Mouse (Mus musculus) stomach, embryonic 16.5 days (tissue): Measurements from ENCODE around the gene Rassf3. TPM values are rescaled to one million over a fixed set of nuclear protein-coding genes. Genes with fewer than 3 reads are reported as not detected.

ENCODE experiments used
- ATAC-seq: fragments of 200-750 bp; cut with Nextera tagmentation; 2 replicates; pipeline ENCODE4 v1.8.0; 2017; ENCODE audit warnings: moderate number of reproducible peaks, moderate TSS enrichment; ENCODE audit not compliant: insufficient read depth, low FRiP score
- H3K27ac ChIP-seq: fragments of 300-500 bp; sonication (generic); 2 replicates; pipeline ENCODE4 v1.5.1; 2014; ENCODE audit warnings: low read length
- H3K27me3 ChIP-seq: fragments of 300-500 bp; sonication (generic); 2 replicates; pipeline ENCODE4 v1.6.1; 2014; ENCODE audit warnings: low read length, control low read depth, mixed read lengths; ENCODE audit not compliant: control insufficient read depth, insufficient read depth
- H3K36me3 ChIP-seq: fragments of 300-500 bp; sonication (generic); 2 replicates; pipeline ENCODE4 v1.6.1; 2014; ENCODE audit warnings: low read length; ENCODE audit not compliant: control insufficient read depth, insufficient read depth
- H3K4me1 ChIP-seq: fragments of 300-500 bp; sonication (generic); 2 replicates; pipeline ENCODE4 v1.6.1; 2014; ENCODE audit warnings: low read length, control low read depth, mixed read lengths; ENCODE audit not compliant: control insufficient read depth, insufficient read depth
- H3K4me2 ChIP-seq: fragments of 300-500 bp; sonication (generic); 2 replicates; pipeline ENCODE4 v1.6.1; 2014; ENCODE audit warnings: low read depth, low read length, mixed read lengths
- H3K4me3 ChIP-seq: fragments of 300-500 bp; sonication (generic); replicated peaks from 2 replicates; pipeline ENCODE4 v1.5.1; 2014; ENCODE audit warnings: mild to moderate bottlenecking, low read length
- H3K9ac ChIP-seq: fragments of 300-500 bp; sonication (generic); 2 replicates; pipeline ENCODE4 v1.6.1; 2014; ENCODE audit warnings: low read length
- H3K9me3 ChIP-seq: fragments of 300-500 bp; sonication (generic); replicated peaks from 2 replicates; pipeline ENCODE4 v1.6.1; 2016; ENCODE audit warnings: low read length, control low read depth; ENCODE audit not compliant: control insufficient read depth
- WGBS: fragments of 180-500 bp; shearing (Covaris S2); extraction: QIAGEN DNeasy Blood & Tissue Kit; methylation state at CpG from one replicate; pipeline ENCODE4 v1.1.7; 2014; 5-methylcytosine and 5-hydroxymethylcytosine counted together
- polyA plus RNA-seq: library from polyadenylated mRNA; unstranded; fragments of >200 nt; fragmentation: Nextera tagmentation; extraction: Ambion mirVana; gene quantifications from 2 replicates; pipeline ENCODE4 v1.2.1, GENCODE M21; 2015

Gene Rassf3
- polyA plus RNA-seq, 1 experiment from 2014 or later, result 22.0 TPM

GRCm38 (mm10) chr10:121425079-121425478 lies 51.1 kb downstream of the Rassf3 start:
- Histone ChIP-seq H3K9me3 (no peaks in the 10 kb centered on the region), H3K27me3 (no peaks in the 10 kb centered on the region), H3K9ac (no peak overlapping the region), H3K4me3 (no peak overlapping the region), H3K27ac (peak overlapping the region; percentile 52; the same call in 1 of the 2 replicates), H3K36me3 (no peaks in the 10 kb centered on the region), H3K4me2 (no peak overlapping the region), H3K4me1 (peaks cover 30% of the 10 kb centered on the region)
- no peak for ATAC-seq
- WGBS, result 85% methylated on average over 5 of the region's 5 CpGs

DNA sequence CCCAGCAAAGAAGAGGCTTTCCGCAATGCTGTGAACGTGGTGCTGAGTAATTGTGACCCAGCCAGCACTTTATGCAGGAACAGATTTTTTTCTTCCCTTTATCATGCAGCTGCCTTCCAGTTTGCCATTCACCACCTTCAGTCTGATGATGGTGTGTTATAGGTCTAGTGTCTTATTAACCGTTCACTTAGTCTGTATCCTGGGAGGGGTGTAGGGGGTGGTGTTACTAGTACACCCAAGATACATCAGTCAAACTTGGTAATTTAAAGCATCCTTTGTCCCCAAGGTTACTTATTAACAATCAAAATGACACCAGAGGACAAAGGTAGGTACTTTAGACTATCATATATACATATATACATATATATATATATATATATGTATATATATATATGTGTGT lies 51.7 kb downstream of the Rassf3 start:
- H3K4me2 ChIP-seq, result no peak overlapping the region
- WGBS, result 67% methylated on average over 3 of the region's 3 CpGs
- no peak overlapping the region for H3K9ac ChIP-seq
- H3K9me3 ChIP-seq, result no peaks in the 10 kb centered on the region
- ATAC-seq, result no peak
- no peaks in the 10 kb centered on the region for H3K36me3 ChIP-seq
- H3K27me3 ChIP-seq, result no peaks in the 10 kb centered on the region
- no peak overlapping the region for H3K4me3 ChIP-seq
- H3K27ac ChIP-seq, result no peak overlapping the region
- peaks cover 28% of the 10 kb centered on the region for H3K4me1 ChIP-seq

DNA sequence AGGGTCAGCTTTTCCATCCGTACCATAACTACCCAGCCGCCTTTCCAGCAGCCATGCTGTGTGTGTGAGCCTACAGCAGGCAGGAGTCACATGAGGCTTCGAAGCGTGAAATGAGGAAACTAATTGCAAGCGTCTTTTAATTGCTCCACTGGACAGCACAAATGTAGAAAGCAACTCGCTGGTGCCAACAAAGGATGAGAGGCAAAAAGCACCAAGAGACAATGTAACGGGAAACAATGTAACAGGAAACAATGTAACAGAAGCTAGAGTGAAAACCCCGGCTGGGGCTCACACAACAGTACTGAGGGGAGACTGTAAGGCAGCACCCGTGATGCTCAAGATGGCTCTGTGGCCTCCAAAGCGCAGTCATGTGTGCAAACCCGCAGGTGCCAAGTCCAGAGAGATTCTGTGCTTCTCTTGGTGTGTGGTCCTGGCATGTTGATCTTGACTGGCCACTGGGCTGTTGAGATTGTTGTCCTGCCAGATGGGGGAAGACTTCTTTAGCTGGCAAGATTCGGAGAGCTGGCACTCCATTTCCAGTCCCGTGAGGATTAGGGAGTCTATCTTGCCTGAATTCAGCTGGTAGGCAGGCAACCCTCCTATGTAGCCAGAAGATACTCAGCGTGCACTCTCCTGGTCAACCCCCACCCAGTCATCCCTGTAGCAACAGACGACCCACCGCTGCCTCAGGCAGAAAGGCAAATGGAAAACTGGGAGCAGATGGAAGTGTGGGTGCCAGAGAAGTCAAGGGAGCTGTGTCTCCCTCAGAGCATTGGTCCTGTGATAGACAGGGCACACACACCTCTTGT lies 52.4 kb downstream of the Rassf3 start:
- no peak overlapping the region for H3K27ac ChIP-seq
- peaks cover 22% of the 10 kb centered on the region for H3K4me1 ChIP-seq

GRCm38 (mm10) chr10:121422294-121422693 lies 53.9 kb downstream of the Rassf3 start:
- Histone ChIP-seq H3K9me3 (no peaks in the 10 kb centered on the region), H3K4me2 (no peak overlapping the region), H3K9ac (no peak overlapping the region), H3K27ac (no peak overlapping the region), H3K27me3 (no peaks in the 10 kb centered on the region), H3K4me1 (peaks cover 10% of the 10 kb centered on the region), H3K36me3 (no peaks in the 10 kb centered on the region), H3K4me3 (no peak overlapping the region)
- WGBS, result 86% methylated on average over 6 of the region's 6 CpGs
- ATAC-seq, result no peak

More for the DNA sequence above, 52.4 kb downstream of the Rassf3 start:
- H3K9me3 ChIP-seq, result no peaks in the 10 kb centered on the region
- no peak overlapping the region for H3K4me3 ChIP-seq
- WGBS, result 84% methylated on average over 16 of the region's 16 CpGs
- H3K4me2 ChIP-seq, result no peak overlapping the region
- no peak overlapping the region for H3K9ac ChIP-seq
- no peaks in the 10 kb centered on the region for H3K27me3 ChIP-seq
- no peaks in the 10 kb centered on the region for H3K36me3 ChIP-seq
- no peak for ATAC-seq

- H3K9ac ChIP-seq, result no peak overlapping the region
- H3K4me2 ChIP-seq, result no peak overlapping the region
- no peak overlapping the region for H3K4me3 ChIP-seq
- no peaks in the 10 kb centered on the region for H3K9me3 ChIP-seq
- H3K4me1 ChIP-seq, result peaks cover 14% of the 10 kb centered on the region
- 92% methylated on average over 11 of the region's 11 CpGs for WGBS
- no peaks in the 10 kb centered on the region for H3K27me3 ChIP-seq
- H3K27ac ChIP-seq, result no peak overlapping the region
- no peaks in the 10 kb centered on the region for H3K36me3 ChIP-seq
- no peak for ATAC-seq
These were observed 54.4 kb downstream of the Rassf3 start for GRCm38 (mm10) chr10:121421657-121422290.

GRCm38 (mm10) chr10:121421023-121421422 lies 55.1 kb downstream of the Rassf3 start:
- H3K27ac ChIP-seq, result no peak overlapping the region
- peaks cover 15% of the 10 kb centered on the region for H3K4me1 ChIP-seq
- WGBS, result 64% methylated on average over 9 of the region's 9 CpGs

GRCm38 (mm10) chr10:121419640-121420470 lies 56.3 kb downstream of the Rassf3 start:
- Histone ChIP-seq H3K9ac (no peak overlapping the region), H3K4me1 (peaks cover 15% of the 10 kb centered on the region), H3K9me3 (no peaks in the 10 kb centered on the region), H3K27me3 (no peaks in the 10 kb centered on the region), H3K4me3 (no peak overlapping the region), H3K4me2 (0 out of 2 replicates have a peak overlapping the region, but pooled peaks have one; percentile 5), H3K36me3 (no peaks in the 10 kb centered on the region), H3K27ac (no peak overlapping the region)
- peak; percentile 38; the same call in 1 of the 2 replicates for ATAC-seq
- WGBS, result 42% methylated on average over 22 of the region's 22 CpGs

More at GRCm38 (mm10) chr10:121421023-121421422, 55.1 kb downstream of the Rassf3 start:
- Histone ChIP-seq H3K4me3 (no peak overlapping the region), H3K4me2 (no peak overlapping the region), H3K36me3 (no peaks in the 10 kb centered on the region), H3K27me3 (no peaks in the 10 kb centered on the region), H3K9me3 (no peaks in the 10 kb centered on the region), H3K9ac (no peak overlapping the region)
- no peak for ATAC-seq

GRCm38 (mm10) chr10:121418835-121419234 lies 57.3 kb downstream of the Rassf3 start:
- WGBS, result 83% methylated on average over 14 of the region's 14 CpGs
- Histone ChIP-seq H3K4me1 (peaks cover 15% of the 10 kb centered on the region), H3K9ac (no peak overlapping the region), H3K4me2 (no peak overlapping the region), H3K36me3 (peaks cover 3% of the 10 kb centered on the region; the same call in 1 of the 2 replicates), H3K27ac (no peak overlapping the region), H3K27me3 (no peaks in the 10 kb centered on the region), H3K4me3 (no peak overlapping the region), H3K9me3 (no peaks in the 10 kb centered on the region)
- no peak for ATAC-seq
